Mouse (Mus musculus) intestine, embryonic 15.5 days (tissue): ENCODE results near the gene Tmem179. TPM values are rescaled to one million over a fixed set of nuclear protein-coding genes. Genes with fewer than 3 reads are reported as not detected.

ENCODE experiments used
- ATAC-seq: fragments of 200-750 bp; cut with Nextera tagmentation; 2 replicates; pipeline ENCODE4 v1.8.0; 2017; ENCODE audit warnings: moderate TSS enrichment, moderate library complexity
- H3K27ac ChIP-seq: fragments of 300-500 bp; sonication (generic); 2 replicates; pipeline ENCODE4 v1.5.1; 2015; ENCODE audit warnings: mild to moderate bottlenecking, inconsistent platforms
- H3K27me3 ChIP-seq: fragments of 300-500 bp; sonication (generic); replicated peaks from 2 replicates; pipeline ENCODE4 v1.6.1; 2015; ENCODE audit warnings: inconsistent platforms
- H3K36me3 ChIP-seq: fragments of 300-500 bp; sonication (generic); 2 replicates; pipeline ENCODE4 v1.6.1; 2015; ENCODE audit warnings: inconsistent platforms
- H3K4me1 ChIP-seq: fragments of 300-500 bp; sonication (generic); replicated peaks from 2 replicates; pipeline ENCODE4 v1.6.1; 2015; ENCODE audit warnings: inconsistent platforms
- H3K4me2 ChIP-seq: fragments of 300-500 bp; sonication (generic); replicated peaks from 2 replicates; pipeline ENCODE4 v1.6.1; 2015; ENCODE audit warnings: mild to moderate bottlenecking, inconsistent platforms
- H3K4me3 ChIP-seq: fragments of 300-500 bp; sonication (generic); replicated peaks from 2 replicates; pipeline ENCODE4 v1.5.1; 2015; ENCODE audit warnings: inconsistent platforms
- H3K9ac ChIP-seq: fragments of 300-500 bp; sonication (generic); 2 replicates; pipeline ENCODE4 v1.6.1; 2015; ENCODE audit warnings: inconsistent platforms
- H3K9me3 ChIP-seq: fragments of 300-500 bp; sonication (generic); 2 replicates; pipeline ENCODE4 v1.6.1; 2016; ENCODE audit warnings: inconsistent platforms
- WGBS: fragments of 180-500 bp; shearing (Covaris S2); methylation state at CpG from one replicate; pipeline ENCODE4 v1.1.7; 2015; 5-methylcytosine and 5-hydroxymethylcytosine counted together
- polyA plus RNA-seq: library from polyadenylated mRNA; unstranded; fragments of >200 nt; fragmentation: Nextera tagmentation; extraction: Ambion mirVana; gene quantifications from 2 replicates; pipeline ENCODE4 v1.2.1, GENCODE M21; 2015

Gene Tmem179
- polyA plus RNA-seq, 1 experiment from 2014 or later: 2.4 TPM

DNA sequence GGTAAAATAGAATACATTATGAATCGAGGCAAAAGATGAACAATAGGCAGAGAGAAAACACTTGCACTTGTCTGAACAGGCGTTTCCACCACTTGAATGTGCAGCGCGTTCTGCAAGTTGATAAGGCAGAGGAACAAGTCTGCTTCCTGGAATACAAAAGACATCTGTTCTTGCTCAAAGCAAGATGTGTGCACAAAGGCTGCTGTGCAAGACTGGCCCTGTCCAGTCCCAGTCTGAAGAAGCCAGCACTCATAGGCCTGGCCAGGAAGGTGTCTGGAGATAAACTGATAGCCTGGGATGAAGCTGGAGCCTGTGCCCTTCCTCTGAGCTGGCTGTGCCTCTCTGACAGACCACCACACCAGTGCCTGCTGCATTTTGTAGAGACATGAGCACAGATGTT lies 1.6 kb upstream of the Tmem179 start:
- no peak for ATAC-seq
- H3K4me2 ChIP-seq: no peak overlapping the region
- no peak overlapping the region for H3K4me3 ChIP-seq
- H3K9ac ChIP-seq: no peak overlapping the region
- 15% methylated on average over 4 of the region's 4 CpGs for WGBS
- H3K4me1 ChIP-seq: 0 out of 2 replicates have a peak, but pooled peaks cover 10% of the 10 kb centered on the region
- H3K27me3 ChIP-seq: no peaks in the 10 kb centered on the region; the same call in 1 of the 2 replicates
- no peak overlapping the region for H3K27ac ChIP-seq
- no peaks in the 10 kb centered on the region for H3K9me3 ChIP-seq
- H3K36me3 ChIP-seq: no peaks in the 10 kb centered on the region

DNA sequence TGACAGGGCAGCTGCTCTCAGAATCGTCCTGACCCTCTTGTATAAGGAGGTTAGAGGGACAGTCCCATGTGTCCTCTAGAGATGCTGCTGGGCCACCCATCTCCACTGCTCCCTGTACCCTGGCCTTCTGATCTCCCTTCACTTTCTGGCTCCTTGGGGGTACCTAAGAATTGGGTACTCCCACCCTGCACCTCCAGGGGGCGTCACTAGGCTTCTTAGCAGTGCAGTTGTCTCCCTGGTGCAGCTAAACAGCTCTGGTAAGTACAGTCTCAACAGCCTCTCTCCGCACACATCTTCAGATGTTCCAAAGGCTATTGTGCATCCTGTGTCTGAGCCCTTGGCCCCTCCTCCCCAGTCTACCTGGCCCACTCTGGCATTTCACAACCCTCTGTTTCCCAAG lies 1.6 kb downstream of the Tmem179 start:
- Histone ChIP-seq H3K4me3 (no peak overlapping the region), H3K9ac (no peak overlapping the region), H3K9me3 (no peaks in the 10 kb centered on the region), H3K4me1 (peaks cover 15% of the 10 kb centered on the region), H3K27me3 (peaks cover 21% of the 10 kb centered on the region), H3K27ac (no peak overlapping the region), H3K36me3 (no peaks in the 10 kb centered on the region), H3K4me2 (no peak overlapping the region)
- 54% methylated on average over 3 of the region's 3 CpGs for WGBS
- no peak for ATAC-seq

DNA sequence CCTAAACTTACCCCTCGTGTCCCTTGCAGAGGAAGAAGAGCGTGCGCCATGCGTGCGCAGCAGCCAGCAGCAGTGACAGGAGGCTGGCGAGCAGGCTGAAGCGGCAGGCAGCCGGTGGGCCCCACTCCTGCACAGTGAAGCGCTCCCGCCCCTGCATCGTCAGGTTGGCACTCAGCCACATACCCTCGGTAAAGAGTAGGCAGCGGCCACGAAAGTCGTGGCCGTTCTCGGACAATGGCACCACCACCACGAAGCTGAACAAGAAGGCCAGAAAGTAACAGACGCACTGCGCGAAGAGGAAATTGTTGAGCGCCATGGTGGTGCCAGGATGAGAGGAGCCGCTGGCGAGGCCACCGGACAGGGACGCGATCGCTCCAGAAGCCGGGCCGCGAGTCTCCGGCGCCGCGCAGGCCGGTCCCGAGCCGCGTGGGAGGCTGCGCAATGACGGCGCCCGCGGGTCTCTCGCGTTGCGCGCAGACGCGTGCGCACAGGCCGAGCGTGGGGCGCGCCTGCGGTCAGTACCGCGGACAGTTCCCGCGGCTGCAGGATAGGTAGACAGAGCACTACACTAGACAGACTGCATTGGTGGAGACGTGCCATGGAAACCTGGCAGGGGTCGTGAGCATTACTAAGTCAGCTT lies 5.7 kb downstream of the Tmem179 start:
- no peaks in the 10 kb centered on the region for H3K36me3 ChIP-seq
- ATAC-seq: peak; percentile 74
- 4% methylated on average over 62 of the region's 62 CpGs for WGBS

DNA sequence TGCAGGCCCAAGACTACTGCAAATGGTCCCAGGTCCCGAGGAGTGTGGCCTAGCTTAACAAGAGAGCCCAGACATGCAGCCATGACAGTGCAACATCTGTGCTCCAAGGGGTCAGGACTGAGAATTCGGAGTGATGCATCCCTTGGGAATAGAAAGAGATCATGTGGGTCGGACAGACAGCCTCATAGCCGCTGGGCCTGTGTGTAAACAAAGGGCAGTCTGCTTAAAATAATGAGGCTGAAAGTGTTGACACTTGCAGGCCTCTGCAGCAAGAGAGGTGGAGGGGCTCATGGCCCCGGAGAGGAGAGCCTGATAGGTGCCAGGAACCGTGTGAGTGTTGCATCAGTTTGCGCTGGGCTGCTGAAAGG lies 6.2 kb downstream of the Tmem179 start:
- Histone ChIP-seq H3K4me2 (peak overlapping the region; percentile 69), H3K9me3 (no peaks in the 10 kb centered on the region), H3K4me3 (peak overlapping the region; percentile 26), H3K36me3 (no peaks in the 10 kb centered on the region), H3K4me1 (peaks cover 5% of the 10 kb centered on the region), H3K9ac (no peak overlapping the region), H3K27me3 (peaks cover 21% of the 10 kb centered on the region), H3K27ac (no peak overlapping the region)
- 19% methylated on average over 7 of the region's 7 CpGs for WGBS
- ATAC-seq: no peak

More for the DNA sequence above, 5.7 kb downstream of the Tmem179 start:
- H3K27ac ChIP-seq: no peak overlapping the region
- H3K27me3 ChIP-seq: peaks cover 21% of the 10 kb centered on the region
- no peaks in the 10 kb centered on the region for H3K9me3 ChIP-seq
- peak overlapping the region; percentile 26 for H3K4me3 ChIP-seq
- peak overlapping the region; percentile 69 for H3K4me2 ChIP-seq
- H3K9ac ChIP-seq: no peak overlapping the region
- H3K4me1 ChIP-seq: peaks cover 5% of the 10 kb centered on the region

DNA sequence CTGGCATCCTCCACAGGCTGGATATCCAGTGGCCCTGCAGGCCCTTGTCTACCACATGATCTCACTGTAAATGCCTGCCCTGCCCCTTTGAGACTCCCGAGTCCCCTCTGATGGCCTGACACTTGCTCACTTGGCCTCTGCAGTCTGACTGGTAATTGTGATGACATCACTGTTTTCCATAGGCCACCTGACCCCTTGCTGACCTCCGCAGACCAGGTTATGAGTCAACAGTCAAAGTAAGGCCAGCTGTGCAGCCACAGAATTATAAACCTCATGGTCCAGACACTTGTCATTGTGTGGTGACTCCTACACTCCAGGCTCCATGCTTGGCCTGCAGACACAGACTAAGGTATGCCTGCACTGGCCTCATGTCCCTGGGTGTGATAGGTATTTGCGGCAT lies 8.6 kb downstream of the Tmem179 start:
- ATAC-seq: no peak
- no peak overlapping the region for H3K4me2 ChIP-seq
- 71% methylated on average over 3 of the region's 3 CpGs for WGBS
- H3K27me3 ChIP-seq: peaks cover 21% of the 10 kb centered on the region
- H3K4me3 ChIP-seq: no peak overlapping the region
- peaks cover 5% of the 10 kb centered on the region for H3K4me1 ChIP-seq
- no peak overlapping the region for H3K27ac ChIP-seq
- no peaks in the 10 kb centered on the region for H3K36me3 ChIP-seq
- no peak overlapping the region for H3K9ac ChIP-seq
- H3K9me3 ChIP-seq: no peaks in the 10 kb centered on the region

DNA sequence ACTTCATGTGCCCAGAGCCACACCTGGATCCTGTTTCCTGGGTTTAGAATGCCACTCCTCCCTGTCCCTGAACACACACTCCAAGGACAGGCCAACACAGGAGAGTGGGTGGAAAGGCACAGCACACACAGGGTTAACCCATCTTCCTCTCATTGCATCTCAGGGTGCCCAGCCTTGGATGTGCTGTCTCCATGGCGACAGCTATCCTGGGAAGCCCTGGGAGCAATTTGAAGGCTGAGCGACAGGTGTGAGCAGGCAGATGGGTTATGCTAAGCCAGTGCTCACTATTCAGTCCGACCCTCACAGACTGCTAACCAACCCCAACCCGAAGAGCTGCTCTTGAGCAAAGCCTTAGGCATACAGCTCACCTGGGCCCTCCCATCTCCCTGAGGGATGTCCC lies 9.3 kb downstream of the Tmem179 start:
- Histone ChIP-seq H3K9ac (no peak overlapping the region), H3K9me3 (no peaks in the 10 kb centered on the region), H3K4me3 (no peak overlapping the region), H3K27ac (no peak overlapping the region), H3K27me3 (peaks cover 21% of the 10 kb centered on the region), H3K4me2 (no peak overlapping the region), H3K36me3 (no peaks in the 10 kb centered on the region), H3K4me1 (peaks cover 5% of the 10 kb centered on the region)
- 46% methylated on average over 4 of the region's 4 CpGs for WGBS
- no peak for ATAC-seq

DNA sequence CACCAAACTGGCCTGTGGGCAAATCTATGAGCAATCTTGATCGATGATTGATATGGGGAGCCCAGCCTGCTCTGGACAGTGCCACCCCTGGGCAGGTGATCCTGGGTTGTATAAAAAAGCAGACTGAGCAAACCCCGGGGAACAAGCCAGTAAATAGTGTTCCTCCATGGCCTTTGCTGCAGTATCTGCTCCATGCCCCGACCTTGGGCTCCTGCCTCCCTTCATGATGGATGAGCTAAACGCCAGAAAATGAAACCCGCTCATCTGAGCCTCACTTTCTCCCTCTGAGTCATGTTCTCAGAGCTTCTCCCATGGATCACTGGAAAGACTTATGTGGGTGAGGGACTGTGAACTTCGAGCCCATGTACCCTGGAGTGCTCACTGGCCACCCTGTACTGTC lies 10.3 kb downstream of the Tmem179 start:
- no peak for ATAC-seq
- Histone ChIP-seq H3K36me3 (no peaks in the 10 kb centered on the region), H3K27ac (no peak overlapping the region), H3K4me3 (no peak overlapping the region), H3K4me1 (peaks cover 8% of the 10 kb centered on the region), H3K4me2 (no peak overlapping the region), H3K9ac (no peak overlapping the region), H3K27me3 (peaks cover 12% of the 10 kb centered on the region), H3K9me3 (no peaks in the 10 kb centered on the region)
- 61% methylated on average over 6 of the region's 6 CpGs for WGBS

DNA sequence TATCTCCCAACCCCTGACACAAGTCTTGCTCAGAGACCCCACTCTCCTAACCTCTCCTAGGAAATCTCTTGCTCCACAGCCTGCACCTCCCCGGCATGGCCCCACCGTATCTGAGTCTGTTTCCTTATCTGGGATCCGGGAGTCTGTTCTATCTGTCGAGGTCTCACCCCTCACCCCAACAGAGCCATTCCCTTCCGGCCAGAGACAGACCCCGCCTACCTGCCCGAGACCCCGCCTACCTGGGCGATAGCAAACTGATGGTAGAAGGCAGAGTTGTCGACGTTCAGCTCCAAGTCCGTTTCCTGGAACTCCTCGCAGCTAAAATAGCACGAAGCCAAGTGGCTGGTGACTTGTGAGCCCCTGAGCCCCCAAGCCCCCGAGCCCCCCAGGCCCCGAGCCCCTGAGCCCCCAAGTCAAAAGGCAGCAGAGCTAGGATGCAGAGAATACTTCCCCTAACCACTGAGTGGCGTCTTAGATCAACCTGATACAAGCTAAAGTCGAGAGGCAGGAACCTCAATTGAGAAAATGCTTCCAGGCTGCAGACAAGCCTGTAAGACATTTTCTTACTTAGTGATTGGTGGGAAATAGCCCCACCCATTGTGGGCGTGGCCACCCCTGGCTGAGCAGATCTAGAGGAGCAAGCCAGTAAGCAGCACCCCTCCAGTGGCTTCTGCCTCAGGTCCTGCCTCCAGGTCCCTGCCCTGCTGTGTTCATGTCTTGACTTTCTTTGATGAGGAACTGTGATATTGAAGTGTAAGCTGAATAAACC lies 13.4 kb downstream of the Tmem179 start:
- peak; percentile 39; the same call in 1 of the 2 replicates for ATAC-seq
- Histone ChIP-seq H3K4me1 (peaks cover 3% of the 10 kb centered on the region; the same call in 1 of the 2 replicates), H3K9ac (no peak overlapping the region), H3K4me3 (no peak overlapping the region), H3K27ac (no peak overlapping the region), H3K4me2 (0 out of 2 replicates have a peak overlapping the region, but pooled peaks have one; percentile 6), H3K9me3 (no peaks in the 10 kb centered on the region), H3K36me3 (no peaks in the 10 kb centered on the region), H3K27me3 (no peaks in the 10 kb centered on the region)
- 21% methylated on average over 19 of the region's 19 CpGs for WGBS

DNA sequence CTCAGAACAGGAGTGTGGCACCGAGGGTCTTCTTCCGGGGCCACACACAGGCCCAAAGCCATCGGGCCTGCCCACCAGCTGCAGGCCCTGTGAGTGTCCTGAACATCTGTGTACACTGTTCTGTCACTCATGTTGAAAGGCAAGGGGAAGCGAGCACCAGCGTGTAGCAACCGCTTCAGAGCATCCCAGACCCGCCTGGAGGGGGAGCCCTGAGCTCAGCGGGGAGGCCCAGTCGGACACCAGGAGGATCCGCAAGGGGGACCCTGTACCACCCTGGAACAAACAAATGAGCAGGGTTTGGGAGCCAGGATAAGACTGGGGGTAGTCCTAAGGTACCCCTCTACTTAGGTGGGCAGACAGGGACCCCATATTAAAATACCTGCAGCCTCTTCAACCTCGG lies 17.9 kb downstream of the Tmem179 start:
- Histone ChIP-seq H3K4me2 (no peak overlapping the region), H3K4me3 (no peak overlapping the region), H3K9ac (no peak overlapping the region), H3K9me3 (no peaks in the 10 kb centered on the region), H3K36me3 (no peaks in the 10 kb centered on the region), H3K27me3 (no peaks in the 10 kb centered on the region), H3K27ac (no peak overlapping the region), H3K4me1 (peaks cover 3% of the 10 kb centered on the region; the same call in 1 of the 2 replicates)
- ATAC-seq: no peak
- 36% methylated on average over 11 of the region's 11 CpGs for WGBS

DNA sequence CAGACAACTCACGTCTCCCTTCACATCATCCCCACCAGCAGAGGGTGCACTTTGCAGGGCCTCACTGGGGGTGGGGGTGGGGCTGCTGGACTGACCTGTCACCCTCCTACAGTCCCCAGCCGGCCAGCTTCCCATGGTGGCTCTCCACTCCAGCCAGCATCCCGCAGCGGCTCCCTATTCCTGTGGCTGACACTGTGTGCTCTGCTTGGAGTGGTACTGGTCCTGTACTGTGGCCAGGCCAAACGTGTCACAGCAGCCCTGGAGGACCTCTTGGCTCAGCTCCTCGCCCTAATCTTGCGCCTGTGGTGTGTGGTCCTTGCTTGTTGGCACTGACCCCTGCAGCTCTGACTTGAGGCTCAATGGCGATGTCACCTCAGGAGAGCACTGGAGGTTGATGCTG lies 18.8 kb downstream of the Tmem179 start:
- Histone ChIP-seq H3K27me3 (no peaks in the 10 kb centered on the region), H3K9ac (no peak overlapping the region), H3K9me3 (no peaks in the 10 kb centered on the region), H3K36me3 (no peaks in the 10 kb centered on the region), H3K4me3 (no peak overlapping the region), H3K27ac (no peak overlapping the region), H3K4me1 (peaks cover 3% of the 10 kb centered on the region; the same call in 1 of the 2 replicates), H3K4me2 (no peak overlapping the region)
- 78% methylated on average over 8 of the region's 8 CpGs for WGBS
- no peak for ATAC-seq

DNA sequence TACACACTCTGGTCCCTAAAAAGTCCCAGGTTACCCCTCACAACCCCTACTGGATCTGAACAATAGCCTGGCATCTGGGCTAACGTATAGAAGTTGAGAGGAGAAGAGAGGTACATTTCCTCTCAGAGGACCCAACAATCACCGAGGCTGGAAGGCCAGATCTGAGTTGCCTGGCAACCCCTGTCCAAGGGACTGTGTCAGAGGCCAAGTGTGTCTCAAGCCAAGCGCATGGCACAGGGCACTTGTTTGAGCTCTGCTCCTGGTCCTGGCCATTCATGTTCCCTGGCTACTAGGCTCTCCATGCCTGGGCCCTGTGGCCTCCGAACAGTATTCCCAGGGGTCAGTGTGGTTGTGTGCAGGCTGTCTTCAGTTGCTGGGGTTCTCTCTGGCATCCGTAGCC lies 20.4 kb downstream of the Tmem179 start:
- Histone ChIP-seq H3K36me3 (no peaks in the 10 kb centered on the region), H3K4me3 (no peak overlapping the region), H3K9me3 (no peaks in the 10 kb centered on the region), H3K4me1 (peaks cover 9% of the 10 kb centered on the region), H3K27ac (no peak overlapping the region), H3K27me3 (no peaks in the 10 kb centered on the region), H3K4me2 (no peak overlapping the region), H3K9ac (no peak overlapping the region)
- no peak for ATAC-seq
- 65% methylated on average over 5 of the region's 5 CpGs for WGBS

DNA sequence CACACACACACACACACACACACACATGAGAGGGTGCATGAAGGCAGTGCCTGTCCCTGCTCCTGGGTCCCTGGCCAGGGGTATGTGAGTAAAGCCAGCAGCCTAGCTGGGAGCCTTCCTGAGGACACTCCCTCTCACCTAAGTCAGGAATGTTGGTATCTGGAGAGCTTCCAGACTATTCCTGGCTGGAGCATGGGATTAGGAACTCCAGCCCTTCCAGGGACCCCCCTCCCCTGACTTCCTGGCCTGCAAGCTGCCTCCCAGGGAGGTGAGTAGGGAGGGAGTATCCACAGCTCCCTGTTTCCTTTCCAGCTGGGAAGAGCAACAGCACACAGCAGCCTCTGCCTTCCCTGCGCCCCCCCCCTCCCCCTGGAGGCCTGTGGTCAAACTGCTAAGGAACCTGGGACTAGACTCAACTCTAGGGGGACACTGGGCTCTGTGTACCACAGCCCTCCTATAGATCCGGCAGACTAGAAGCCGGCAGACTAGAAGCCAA lies 26.1 kb downstream of the Tmem179 start:
- Histone ChIP-seq H3K4me3 (no peak overlapping the region), H3K36me3 (no peaks in the 10 kb centered on the region), H3K27ac (peak overlapping the region; percentile 48; the same call in 1 of the 2 replicates), H3K4me1 (peaks cover 18% of the 10 kb centered on the region), H3K9me3 (no peaks in the 10 kb centered on the region), H3K27me3 (no peaks in the 10 kb centered on the region), H3K9ac (no peak overlapping the region), H3K4me2 (0 out of 2 replicates have a peak overlapping the region, but pooled peaks have one; percentile 24)
- 17% methylated on average over 3 of the region's 3 CpGs for WGBS
- peak; percentile 71 for ATAC-seq
